Mouse (Mus musculus): Measurements from ENCODE around the gene Otof. TPM values are rescaled to one million over a fixed set of nuclear protein-coding genes. Genes with fewer than 3 reads are reported as not detected.

The Otof gene
- polyA plus RNA-seq, 1 experiment from 2014 or later, result 0.18 TPM

DNA sequence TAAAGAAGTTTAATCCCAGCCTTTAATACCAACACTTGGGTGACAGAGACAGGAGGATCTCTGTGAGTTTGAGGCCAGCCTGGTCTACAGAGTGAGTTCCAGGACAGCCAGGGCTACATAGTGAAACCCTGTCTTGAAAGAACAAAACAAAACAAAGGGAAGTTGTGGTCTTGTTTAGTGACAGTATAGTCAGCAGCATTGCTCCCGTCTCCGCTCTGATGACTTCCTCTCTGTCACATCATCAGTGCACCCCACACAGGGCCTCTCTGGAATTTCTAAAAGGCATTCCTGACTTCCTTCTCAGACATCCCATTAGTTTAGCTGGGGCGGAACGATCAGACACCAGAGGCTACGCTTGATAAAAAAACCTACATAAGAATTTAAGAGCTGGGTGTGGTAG is 117.8 kb downstream of the Otof start:
- DNase-seq (ENCODE audit: low spot score) (no peak), ATAC-seq (replicated peaks; ENCODE audit: low FRiP score) (no peak)
- Histone ChIP-seq H3K9ac (ENCODE audit: low read depth, low read length) (no peak overlapping the region), H3K4me2 (no peak overlapping the region), H3K27ac (ENCODE audit: low read depth, low read length) (no peak overlapping the region), H3K27me3 (replicated peaks; ENCODE audit: control insufficient read depth, insufficient read depth, low read length) (peaks cover 20% of the 10 kb centered on the region), H3K36me3 (ENCODE audit: control insufficient read depth, insufficient read depth, low read length) (no peaks in the 10 kb centered on the region), H3K4me1 (replicated peaks; ENCODE audit: control insufficient read depth, insufficient read depth, low read length) (no peaks in the 10 kb centered on the region), H3K4me3 (ENCODE audit: low read depth, low read length) (no peak overlapping the region), H3K9me3 (ENCODE audit: control insufficient read depth, low read length) (no peaks in the 10 kb centered on the region)
- 45% methylated on average over 5 of the region's 5 CpGs for WGBS

DNA sequence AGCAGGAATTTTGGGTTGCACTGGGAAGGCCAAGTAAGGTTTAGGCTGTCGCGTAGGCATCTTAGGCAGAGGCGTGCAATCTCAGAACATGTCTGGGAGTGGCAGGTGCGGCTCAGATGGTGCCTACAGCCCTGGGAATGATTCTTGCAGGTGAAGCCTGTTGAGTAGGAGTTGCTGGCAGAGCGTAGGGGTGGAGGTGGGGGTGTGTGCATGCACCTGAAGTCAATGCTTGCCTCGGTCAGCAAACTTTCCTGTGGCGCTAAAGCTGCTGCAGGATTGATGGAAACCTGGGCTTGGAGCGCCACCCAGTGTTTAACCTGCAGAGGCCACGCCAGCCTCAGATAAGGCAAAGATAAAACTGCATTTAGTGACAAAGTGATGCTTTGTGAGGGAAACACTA is 118.6 kb downstream of the Otof start:
- H3K4me3 ChIP-seq (ENCODE audit: low read depth, low read length), result peak overlapping the region; percentile 6; the same call in 1 of the 2 replicates
- no peak overlapping the region for H3K27ac ChIP-seq (ENCODE audit: low read depth, low read length)
- 7% methylated on average over 9 of the region's 9 CpGs for WGBS
- H3K27me3 ChIP-seq (replicated peaks; ENCODE audit: control insufficient read depth, insufficient read depth, low read length), result peaks cover 20% of the 10 kb centered on the region
- no peak overlapping the region for H3K9ac ChIP-seq (ENCODE audit: low read depth, low read length)
- DNase-seq (ENCODE audit: low spot score) (peak; percentile 54), ATAC-seq (replicated peaks; ENCODE audit: low FRiP score) (peak; percentile 51; the same call in 1 of the 2 replicates)
- H3K4me1 ChIP-seq (replicated peaks; ENCODE audit: control insufficient read depth, insufficient read depth, low read length), result no peaks in the 10 kb centered on the region
- no peaks in the 10 kb centered on the region for H3K36me3 ChIP-seq (ENCODE audit: control insufficient read depth, insufficient read depth, low read length)
- H3K4me2 ChIP-seq, result peak overlapping the region; percentile 50
- H3K9me3 ChIP-seq (ENCODE audit: control insufficient read depth, low read length), result no peaks in the 10 kb centered on the region

DNA sequence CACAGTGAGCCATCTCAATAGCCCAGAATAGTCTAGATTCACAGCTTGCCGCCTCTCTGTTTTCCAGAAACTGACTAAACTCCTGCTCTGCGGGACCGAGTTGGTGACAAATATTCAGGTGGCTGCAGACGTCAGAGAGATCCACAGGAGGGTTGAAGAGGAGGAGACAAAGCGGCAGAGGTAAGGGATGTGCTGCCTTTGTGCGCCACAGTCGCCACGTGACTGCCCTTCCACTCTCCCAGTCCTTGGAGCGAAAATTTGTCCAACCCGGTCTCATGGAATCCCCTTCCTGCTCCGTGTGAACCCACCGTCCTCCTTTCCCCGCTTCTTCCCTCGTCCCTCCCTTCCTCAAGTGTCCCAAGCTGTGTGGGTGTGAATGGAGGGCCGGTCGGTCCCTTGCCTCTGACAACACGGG is 119.1 kb downstream of the Otof start:
- DNase-seq (ENCODE audit: low spot score), result no peak
- 13% methylated on average over 17 of the region's 17 CpGs for WGBS
- H3K4me3 ChIP-seq (ENCODE audit: low read depth, low read length), result peak overlapping the region; percentile 6; the same call in 1 of the 2 replicates
- no peak; the same call in 1 of the 2 replicates for ATAC-seq (replicated peaks; ENCODE audit: low FRiP score)
- no peak overlapping the region for H3K9ac ChIP-seq (ENCODE audit: low read depth, low read length)
- H3K9me3 ChIP-seq (ENCODE audit: control insufficient read depth, low read length), result no peaks in the 10 kb centered on the region
- no peaks in the 10 kb centered on the region for H3K4me1 ChIP-seq (replicated peaks; ENCODE audit: control insufficient read depth, insufficient read depth, low read length)
- H3K4me2 ChIP-seq, result peak overlapping the region; percentile 50
- H3K36me3 ChIP-seq (ENCODE audit: control insufficient read depth, insufficient read depth, low read length), result no peaks in the 10 kb centered on the region
- peaks cover 20% of the 10 kb centered on the region for H3K27me3 ChIP-seq (replicated peaks; ENCODE audit: control insufficient read depth, insufficient read depth, low read length)
- no peak overlapping the region for H3K27ac ChIP-seq (ENCODE audit: low read depth, low read length)

DNA sequence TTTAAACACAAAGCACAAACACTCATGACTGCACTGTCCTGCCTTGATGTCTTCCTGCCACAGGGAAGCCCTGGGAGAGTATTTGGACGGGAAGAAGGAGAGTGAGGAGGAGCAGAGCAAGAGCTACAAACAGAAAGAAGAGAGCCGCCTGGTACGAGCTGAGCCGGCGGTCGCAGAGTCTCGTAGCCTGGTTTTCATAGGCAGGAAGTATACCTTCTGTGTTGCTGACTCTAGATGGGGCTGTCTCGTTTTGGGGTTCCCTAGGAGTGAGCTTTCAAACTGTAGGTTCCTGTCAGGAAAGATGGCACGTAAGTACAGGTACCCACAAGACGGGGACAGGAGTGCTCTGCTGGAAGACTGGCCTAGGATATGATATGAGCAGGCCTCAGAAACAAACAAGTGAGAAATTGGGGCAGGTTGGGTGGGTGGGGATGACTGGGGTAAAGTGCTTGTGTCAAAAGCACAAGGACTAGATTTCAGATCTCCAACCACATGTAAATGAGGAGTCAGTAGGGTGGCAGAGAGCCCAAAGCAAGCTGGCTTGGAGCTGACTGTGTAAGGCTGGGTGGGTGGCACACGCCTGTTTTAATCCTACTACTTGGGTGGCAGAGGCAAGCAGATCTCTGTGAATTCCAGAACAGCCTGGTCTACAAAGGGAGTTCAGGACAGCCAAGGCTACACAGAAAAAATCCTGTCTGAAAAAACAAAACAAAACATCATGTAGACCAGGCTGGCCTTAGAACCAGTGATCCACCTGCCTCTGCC is 119.9 kb downstream of the Otof start:
- H3K4me1 ChIP-seq (replicated peaks; ENCODE audit: control insufficient read depth, insufficient read depth, low read length), result no peaks in the 10 kb centered on the region
- ATAC-seq (replicated peaks; ENCODE audit: low FRiP score) (no peak), DNase-seq (ENCODE audit: low spot score) (no peak)
- H3K4me3 ChIP-seq (ENCODE audit: low read depth, low read length), result no peak overlapping the region
- H3K9me3 ChIP-seq (ENCODE audit: control insufficient read depth, low read length), result no peaks in the 10 kb centered on the region
- no peak overlapping the region for H3K27ac ChIP-seq (ENCODE audit: low read depth, low read length)
- no peak overlapping the region for H3K9ac ChIP-seq (ENCODE audit: low read depth, low read length)
- H3K36me3 ChIP-seq (ENCODE audit: control insufficient read depth, insufficient read depth, low read length), result no peaks in the 10 kb centered on the region
- WGBS, result 70% methylated on average over 11 of the region's 11 CpGs
- no peak overlapping the region for H3K4me2 ChIP-seq
- H3K27me3 ChIP-seq (replicated peaks; ENCODE audit: control insufficient read depth, insufficient read depth, low read length), result peaks cover 20% of the 10 kb centered on the region

DNA sequence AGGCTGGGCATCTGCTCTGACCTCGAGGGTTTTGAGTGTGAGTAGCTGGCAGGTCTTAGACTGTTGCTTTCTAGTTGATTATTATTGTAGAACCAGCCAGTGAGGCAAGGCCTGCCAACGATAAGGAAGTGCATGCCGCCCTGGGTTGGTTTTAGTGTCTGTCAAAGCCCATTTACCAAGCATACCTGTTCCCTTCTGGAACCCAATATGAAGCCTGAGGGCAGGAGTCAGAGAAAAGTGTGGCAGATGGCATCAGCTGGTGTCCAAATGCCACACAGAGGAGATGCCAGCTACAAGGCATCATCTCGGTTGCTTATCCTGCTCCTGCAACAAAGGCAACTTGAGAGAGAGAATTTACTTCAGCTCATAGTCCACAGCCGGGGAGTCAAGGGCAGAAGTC is 120.9 kb downstream of the Otof start:
- DNase-seq (ENCODE audit: low spot score) (no peak), ATAC-seq (replicated peaks; ENCODE audit: low FRiP score) (no peak)
- no peaks in the 10 kb centered on the region for H3K9me3 ChIP-seq (ENCODE audit: control insufficient read depth, low read length)
- H3K36me3 ChIP-seq (ENCODE audit: control insufficient read depth, insufficient read depth, low read length), result no peaks in the 10 kb centered on the region
- no peak overlapping the region for H3K27ac ChIP-seq (ENCODE audit: low read depth, low read length)
- peaks cover 20% of the 10 kb centered on the region for H3K27me3 ChIP-seq (replicated peaks; ENCODE audit: control insufficient read depth, insufficient read depth, low read length)
- no peak overlapping the region for H3K4me2 ChIP-seq
- H3K4me1 ChIP-seq (replicated peaks; ENCODE audit: control insufficient read depth, insufficient read depth, low read length), result no peaks in the 10 kb centered on the region
- 77% methylated on average over 5 of the region's 5 CpGs for WGBS
- no peak overlapping the region for H3K9ac ChIP-seq (ENCODE audit: low read depth, low read length)
- no peak overlapping the region for H3K4me3 ChIP-seq (ENCODE audit: low read depth, low read length)

Other genes starting within 250 kb of the Otof start
- gene Selenoi, start 229.4 kb downstream of the Otof start, polyA plus RNA-seq (2014; fragmentation: Nextera tagmentation; extraction: Ambion mirVana), result 28.2 and 31.3 TPM in 2 replicates
- gene Drc1, start 180.5 kb downstream of the Otof start, polyA plus RNA-seq (2014; fragmentation: Nextera tagmentation; extraction: Ambion mirVana), result 1.6 and 1.7 TPM in 2 replicates
- not detected in 2 replicates for gene 1700001C02Rik, start 4.1 kb upstream of the Otof start, polyA plus RNA-seq (2014; fragmentation: Nextera tagmentation; extraction: Ambion mirVana)
- gene Cib4, start 83.9 kb upstream of the Otof start, polyA plus RNA-seq (2014; fragmentation: Nextera tagmentation; extraction: Ambion mirVana), result not detected in 2 replicates
- 0.75 and 1.6 TPM in 2 replicates for gene Kcnk3, start 126.2 kb upstream of the Otof start, polyA plus RNA-seq (2014; fragmentation: Nextera tagmentation; extraction: Ambion mirVana)
- 17.6 and 18.6 TPM in 2 replicates for gene Slc35f6, start 186.0 kb upstream of the Otof start, polyA plus RNA-seq (2014; fragmentation: Nextera tagmentation; extraction: Ambion mirVana)
- 326 and 357 TPM in 2 replicates for gene Cenpa, start 204.8 kb upstream of the Otof start, polyA plus RNA-seq (2014; fragmentation: Nextera tagmentation; extraction: Ambion mirVana)
- gene Dpysl5, start 249.6 kb upstream of the Otof start, polyA plus RNA-seq (2014; fragmentation: Nextera tagmentation; extraction: Ambion mirVana), result 1.3 and 1.6 TPM in 2 replicates

All from liver, embryonic 11.5 days (tissue).